9 mouse cellular contexts compared by ENCODE assay signal in genomic region chr13:15714726-15715437, GRCm38 (mm10).
DNase-seq lines count a peak whose midpoint lies in the region; ATAC-seq lines count a peak whose summit lies in the region.
"Had no signal": no experiment of that assay in that cellular context is flagged by ENCODE, and none has a peak within 500 bp of the region (broad histone marks: within the 10 kb centered on the region; RNA-seq: fewer than 3 reads in every experiment).

No protein-coding gene starts in this region.

- H3K4me3 ChIP-seq in liver, embryonic 11.5 days (ENCODE audit: low read depth, low read length), result no peak overlapping the region

- H3K4me2 ChIP-seq in liver, embryonic 11.5 days, result no peak overlapping the region

- no peaks in the 10 kb centered on the region; the same call in 1 of the 2 replicates for H3K36me3 ChIP-seq in liver, embryonic 11.5 days (ENCODE audit: control insufficient read depth, insufficient read depth, low read length)

- no peaks in the 10 kb centered on the region for H3K27me3 ChIP-seq in liver, embryonic 11.5 days (replicated peaks; ENCODE audit: control insufficient read depth, insufficient read depth, low read length)

- H3K9me3 ChIP-seq in liver, embryonic 11.5 days (ENCODE audit: control insufficient read depth, low read length), result no peaks in the 10 kb centered on the region

- no peak overlapping the region for H3K27ac ChIP-seq in liver, embryonic 11.5 days (ENCODE audit: low read depth, low read length)
- H3K27ac ChIP-seq: macrophage had no signal

- no peaks in the 10 kb centered on the region for H3K4me1 ChIP-seq in liver, embryonic 11.5 days (replicated peaks; ENCODE audit: control insufficient read depth, insufficient read depth, low read length)

- 60% methylated on average over 8 of the region's 8 CpGs for WGBS in liver, embryonic 11.5 days

- peak; percentile 11 for DNase-seq in liver
- no peak for DNase-seq in liver, embryonic 11.5 days (ENCODE audit: low spot score)
- DNase-seq in brain, embryonic 18.5 days (ENCODE audit: low read depth, low spot score), result peak; percentile 56
- peak; percentile 38 to 59 for DNase-seq in frontal cortex, postnatal 36 days (ENCODE audit: low spot score in 2 of 2)
- DNase-seq in kidney, postnatal 10 days, result peak; percentile 62
- peak; percentile 8 to 40 for DNase-seq in lung, adult 18-20 months
- DNase-seq in retina, embryonic 14.5 days (ENCODE audit: low spot score), result peak; percentile 75
- no peak for DNase-seq in spleen, adult 18-20 months

- ATAC-seq in liver, embryonic 11.5 days (replicated peaks; ENCODE audit: low FRiP score), result no peak

- no peak overlapping the region for H3K9ac ChIP-seq in liver, embryonic 11.5 days (ENCODE audit: low read depth, low read length)

Comparison
In these comparisons a context has a peak if more than half of its experiments do, and no peak if none do; other contexts are left out.
1. DNase-seq: peak in liver (single experiment), brain, embryonic 18.5 days (single experiment), frontal cortex, postnatal 36 days (2 of 2), kidney, postnatal 10 days (single experiment), lung, adult 18-20 months (2 of 2) and retina, embryonic 14.5 days (single experiment); none in liver, embryonic 11.5 days (single experiment) and spleen, adult 18-20 months (0 of 2).